Mouse (Mus musculus): Measurements from ENCODE around the gene Slc25a1.
A peak's percentile ranks its signal among the peaks of the same experiment; 100 is the strongest.
"Not testable (repeated sequence)": the region's sequence is repeated elsewhere in the genome, so short reads cannot be mapped to it uniquely, and the experiment has no call there.

The Slc25a1 gene

DNA sequence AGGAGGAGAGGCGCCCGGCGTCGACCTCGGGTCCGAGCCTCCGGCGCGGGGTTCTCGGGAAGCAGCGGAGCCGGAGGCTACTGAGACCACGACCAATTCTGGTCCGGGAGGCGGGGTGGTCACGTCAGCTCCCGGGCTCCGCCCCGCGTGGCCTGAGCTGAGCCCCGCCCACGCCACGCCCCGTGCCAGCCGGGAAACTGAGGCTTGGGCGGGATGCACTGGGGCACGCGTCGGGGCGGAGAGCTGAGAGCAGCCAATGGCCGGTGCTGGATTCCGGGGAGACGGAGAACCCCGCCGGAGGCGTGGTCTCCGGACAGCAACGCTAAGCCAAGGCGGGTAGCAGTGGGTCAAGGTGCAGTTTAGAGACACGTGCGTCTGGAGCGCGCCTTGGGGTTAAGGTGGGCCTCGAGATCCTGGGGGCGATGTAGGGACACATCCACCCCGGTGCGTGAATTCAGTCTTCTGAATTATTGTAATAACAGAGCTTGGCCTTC, at the start of gene Slc25a1:
Gene Slc25a1, minus strand, starts transcription at position 133 of the 494 bp plus-strand sequence.
- DNase-seq: peak; percentile 98

DNA sequence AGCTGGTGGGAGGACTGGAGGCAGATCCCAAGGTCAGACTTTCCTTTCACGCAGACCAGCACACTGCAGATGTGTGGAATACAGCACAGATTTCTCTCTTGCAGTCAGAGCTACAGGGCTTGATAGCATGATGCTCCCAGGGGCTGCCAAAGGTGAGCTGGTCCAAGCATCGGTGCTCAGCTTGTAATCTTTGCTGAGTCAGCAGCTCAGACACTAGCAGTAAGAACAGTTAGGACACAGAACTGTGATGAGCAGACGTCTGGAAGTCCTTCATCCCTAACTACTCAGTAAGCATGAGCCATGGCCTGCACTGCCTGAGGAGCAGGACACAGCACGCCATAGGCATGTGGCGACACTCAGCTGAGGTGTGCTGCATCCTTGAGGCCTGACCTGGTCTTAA, 43.8 kb upstream of the Slc25a1 start:
- peak; percentile 41 for DNase-seq

DNA sequence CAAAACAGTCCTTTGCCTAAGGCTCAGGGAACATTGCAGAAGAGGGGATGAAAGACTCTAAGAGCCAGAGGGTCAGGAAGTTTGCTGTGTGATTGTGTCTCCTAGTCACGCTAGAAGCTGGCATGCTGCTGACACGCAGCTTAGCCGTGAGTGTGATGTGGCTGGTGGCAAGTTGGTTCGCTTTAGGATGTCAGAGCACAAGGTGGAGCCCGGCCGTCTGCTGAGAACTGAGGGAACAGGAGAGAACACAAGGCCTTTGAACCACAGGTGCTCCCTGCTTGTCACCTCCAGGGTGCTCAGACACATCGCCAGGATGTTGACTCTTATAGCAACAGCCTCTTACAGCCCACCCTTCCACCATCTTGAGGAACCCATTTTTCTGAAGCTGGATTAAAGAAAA, 34.1 kb upstream of the Slc25a1 start:
- no peak for DNase-seq

DNA sequence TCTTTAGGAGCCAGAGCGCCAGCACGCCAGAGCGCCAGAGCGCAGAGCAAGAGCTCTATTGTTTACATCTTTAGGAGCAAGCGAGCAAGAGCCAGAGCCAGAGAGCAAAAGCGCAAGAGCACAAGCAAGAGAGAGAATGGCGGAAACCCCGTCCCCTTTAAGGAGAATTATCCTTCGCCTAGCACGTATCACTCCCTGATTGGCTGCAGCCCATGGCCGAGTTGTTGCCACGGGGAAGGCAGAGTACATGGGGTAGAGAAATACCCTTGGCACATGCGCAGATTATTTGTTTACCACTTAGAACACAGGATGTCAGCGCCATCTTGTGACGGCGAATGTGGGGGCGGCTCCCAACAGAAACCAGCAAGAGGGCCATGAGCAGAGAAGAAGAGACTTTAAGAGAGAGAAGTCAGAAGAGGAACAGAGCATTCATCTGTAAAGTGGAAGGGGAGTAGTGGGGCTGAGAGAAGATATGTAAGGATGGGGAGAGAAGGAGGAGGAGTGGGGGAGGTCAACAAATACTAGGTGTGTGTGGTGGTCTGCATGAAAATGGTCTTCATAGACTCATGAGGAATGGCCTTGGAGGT, 28.1 kb upstream of the Slc25a1 start:
- DNase-seq: not testable (repeated sequence)

DNA sequence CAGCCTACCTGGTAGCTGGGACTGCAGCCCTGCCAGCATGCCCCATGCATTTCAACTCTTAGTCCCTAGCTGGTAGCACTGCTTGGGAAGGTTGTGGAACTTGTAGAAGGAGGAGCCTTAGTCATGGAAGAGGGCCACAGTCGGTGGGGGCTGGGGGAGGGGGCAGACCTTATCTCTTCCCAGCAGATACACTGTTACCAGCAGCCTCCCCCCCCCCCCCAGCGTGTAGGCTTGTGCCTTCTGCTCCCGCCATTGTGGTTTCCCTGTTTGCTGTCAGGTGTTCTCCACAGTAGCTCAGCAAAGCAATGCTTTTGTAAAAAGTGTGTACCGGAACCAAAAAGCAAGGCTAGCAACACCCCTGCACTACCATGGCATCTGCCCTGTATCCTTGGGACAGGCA, 23.6 kb upstream of the Slc25a1 start:
- peak; percentile 41 for DNase-seq

DNA sequence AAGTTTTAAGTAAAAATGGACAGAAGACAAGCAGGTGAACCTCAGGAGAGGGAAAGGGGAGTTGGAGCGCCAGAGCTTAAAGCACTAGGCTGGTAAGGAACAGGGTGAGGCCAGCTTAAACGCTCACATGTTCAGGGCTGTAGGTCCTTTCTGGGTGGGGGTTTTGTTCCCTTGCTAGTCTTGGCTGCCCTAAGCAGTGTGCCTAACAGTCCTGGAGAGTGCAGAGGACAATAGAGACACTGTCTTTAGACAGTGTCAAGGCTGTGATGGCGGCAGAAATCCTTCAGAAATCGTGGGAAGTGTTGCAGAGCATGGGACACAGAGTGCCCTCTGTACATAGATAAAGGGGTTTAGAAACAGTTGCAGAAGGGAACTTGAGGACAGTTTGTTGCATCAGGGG, 22.0 kb upstream of the Slc25a1 start:
- DNase-seq: peak; percentile 63

DNA sequence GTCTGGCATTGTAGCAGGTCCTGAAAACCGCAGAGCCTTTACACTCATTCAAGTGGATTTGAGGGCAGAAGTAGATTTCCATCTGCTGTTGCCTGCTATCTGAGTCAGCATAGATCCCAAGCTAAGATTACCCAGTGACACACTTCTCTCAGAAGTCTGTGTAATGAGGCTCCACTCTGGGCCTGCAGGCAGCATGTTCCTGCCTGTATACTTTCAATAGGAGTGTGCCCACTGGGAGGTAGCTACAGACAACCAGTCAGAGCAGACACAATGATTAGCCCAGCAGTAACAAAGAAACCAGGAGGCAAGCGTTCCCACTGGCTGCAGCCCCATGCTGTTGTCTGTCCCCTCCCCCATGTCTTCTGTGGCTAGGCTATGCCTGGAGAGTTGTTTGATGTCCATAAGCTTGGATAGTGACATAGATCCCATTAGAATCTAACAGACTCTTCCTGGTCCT, 21.4 kb upstream of the Slc25a1 start:
- DNase-seq: peak; percentile 73

DNA sequence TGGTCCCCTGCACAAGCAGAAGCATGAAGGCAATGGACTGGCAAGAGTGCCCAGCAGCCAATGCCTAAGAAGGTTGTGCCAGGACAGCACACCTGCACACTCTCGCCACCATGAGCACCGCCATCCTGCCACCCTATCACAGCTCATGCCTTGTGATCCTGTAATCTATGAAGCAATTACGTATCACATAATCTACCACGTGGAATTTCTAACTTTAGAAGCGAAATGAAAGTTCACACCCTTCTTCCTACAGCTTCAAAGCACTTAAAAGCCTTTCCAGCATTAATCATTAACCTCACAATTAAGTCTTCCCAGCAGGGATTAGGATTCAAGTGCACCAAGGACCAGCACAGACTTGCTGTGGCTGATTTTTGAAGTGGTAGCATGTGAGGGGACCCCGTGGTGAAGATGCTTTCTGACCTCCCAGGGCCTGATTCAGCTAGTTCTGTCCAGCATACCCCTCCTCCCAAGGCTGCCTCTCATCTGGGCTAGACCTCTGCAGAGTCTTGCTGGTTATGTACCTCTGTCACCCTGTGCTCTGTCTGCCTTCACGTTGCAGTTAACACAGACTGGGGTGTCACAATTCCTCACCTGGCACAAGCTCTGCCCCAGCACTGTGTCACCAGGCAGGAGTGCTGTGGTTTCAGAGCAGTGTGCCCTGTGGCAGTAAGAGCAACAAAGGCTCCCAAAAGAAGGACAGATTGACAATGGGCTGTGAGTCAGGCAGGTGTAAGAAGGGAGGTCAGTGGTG, 17.2 kb upstream of the Slc25a1 start:
- peak; percentile 85 for DNase-seq

DNA sequence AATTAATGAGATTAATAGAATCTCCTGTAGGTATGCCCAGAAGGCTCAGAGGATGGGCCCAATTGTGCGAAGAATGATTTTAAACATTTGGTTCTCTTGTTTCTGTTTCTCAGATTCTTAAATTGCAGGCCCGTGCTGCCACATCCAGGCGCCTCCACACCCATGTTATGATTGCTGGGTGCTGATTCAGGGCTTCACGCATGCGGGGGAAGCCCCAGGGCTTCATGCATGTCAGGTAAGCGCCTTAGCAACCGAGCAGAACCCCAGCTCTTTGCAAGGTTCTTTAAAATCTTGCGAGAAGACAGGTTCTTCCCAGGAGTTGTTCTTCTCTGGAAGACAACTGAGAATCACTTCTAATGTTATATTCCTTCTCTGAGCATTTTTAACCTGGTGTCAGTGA, 15.4 kb upstream of the Slc25a1 start:
- DNase-seq: peak; percentile 54

DNA sequence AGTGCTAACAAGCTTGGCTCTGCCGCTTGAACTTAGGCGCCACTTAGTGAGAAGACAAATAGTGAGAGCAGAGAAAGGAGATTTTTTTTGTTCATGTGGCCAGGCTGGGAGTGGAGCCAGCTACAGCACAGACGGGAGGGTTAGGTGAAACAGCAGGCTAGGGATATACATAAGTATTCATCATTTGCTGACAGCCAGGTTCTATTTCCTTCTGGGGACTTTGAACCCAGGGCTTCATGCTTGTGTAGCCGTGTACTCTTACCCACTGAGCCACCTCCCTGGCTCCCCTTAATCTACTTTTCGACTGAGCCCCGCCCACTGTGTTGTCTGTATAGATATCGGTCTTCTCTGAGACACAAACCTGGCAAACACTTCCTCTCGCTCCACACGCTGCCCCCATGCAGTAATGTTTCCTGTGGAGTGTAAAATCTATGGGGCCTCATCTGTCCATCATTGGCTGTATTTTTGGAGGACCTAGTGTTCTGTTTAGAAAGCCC, 11.3 kb upstream of the Slc25a1 start:
- peak; percentile 83 for DNase-seq

DNA sequence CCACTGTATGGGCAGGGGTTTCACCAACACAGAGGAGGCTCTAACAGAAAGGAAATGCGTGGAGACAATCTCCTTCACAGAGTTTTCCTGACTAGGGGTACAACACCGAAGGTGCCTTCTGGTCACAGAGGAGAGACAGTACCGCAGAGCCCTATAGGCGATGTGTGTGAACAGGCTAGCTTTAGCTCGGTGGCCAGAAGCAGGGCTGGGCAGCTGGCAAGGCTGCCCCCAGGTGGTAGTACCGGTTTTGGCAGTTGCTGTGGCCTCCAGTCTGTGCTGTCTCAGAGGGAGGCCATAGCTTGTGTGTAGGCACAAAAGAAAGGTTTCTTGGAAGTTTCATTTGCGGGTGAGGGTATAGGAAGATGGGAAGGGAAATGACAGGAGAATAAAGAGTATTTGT, 10.8 kb upstream of the Slc25a1 start:
- peak; percentile 90 for DNase-seq

DNA sequence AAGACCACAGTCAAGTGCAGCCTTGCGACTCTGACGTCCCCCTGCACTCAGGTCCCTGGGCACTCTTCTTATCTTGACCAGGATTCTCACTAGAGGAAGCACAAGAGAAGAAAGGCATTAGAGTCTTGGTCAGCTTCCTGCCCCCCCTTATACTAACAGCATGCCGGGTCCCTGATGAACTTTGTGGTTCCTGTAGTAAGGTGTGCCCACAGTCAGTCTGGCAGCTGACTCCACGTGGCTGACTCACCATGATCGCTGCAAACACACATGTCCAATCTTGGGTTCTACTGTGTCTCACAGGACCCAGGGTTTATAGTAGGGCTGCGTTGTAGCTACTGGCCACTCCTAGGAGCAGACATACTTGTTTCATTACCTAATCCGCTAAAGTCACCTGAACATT, 10.2 kb upstream of the Slc25a1 start:
- DNase-seq: peak; percentile 55

DNA sequence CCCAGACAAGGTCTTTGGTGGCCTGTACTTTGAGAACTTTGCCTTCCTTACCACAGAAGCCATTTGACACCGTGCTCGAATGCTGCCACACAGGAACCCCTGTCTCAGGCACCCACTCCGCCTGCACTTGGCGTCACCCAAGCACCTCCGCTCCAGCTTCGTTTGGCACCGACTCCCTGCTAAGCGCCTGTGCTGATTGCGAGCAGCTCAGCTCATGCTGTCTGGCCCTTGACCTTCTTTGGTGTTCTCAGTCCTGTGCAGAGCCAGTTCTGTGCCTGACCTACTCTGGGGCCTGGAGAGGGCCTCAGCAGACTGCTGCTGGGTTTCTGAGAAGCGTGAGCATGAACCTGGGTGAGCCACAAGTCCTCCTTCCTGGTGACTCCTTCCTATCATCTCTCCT, 8.8 kb upstream of the Slc25a1 start:
- peak; percentile 93 for DNase-seq

DNA sequence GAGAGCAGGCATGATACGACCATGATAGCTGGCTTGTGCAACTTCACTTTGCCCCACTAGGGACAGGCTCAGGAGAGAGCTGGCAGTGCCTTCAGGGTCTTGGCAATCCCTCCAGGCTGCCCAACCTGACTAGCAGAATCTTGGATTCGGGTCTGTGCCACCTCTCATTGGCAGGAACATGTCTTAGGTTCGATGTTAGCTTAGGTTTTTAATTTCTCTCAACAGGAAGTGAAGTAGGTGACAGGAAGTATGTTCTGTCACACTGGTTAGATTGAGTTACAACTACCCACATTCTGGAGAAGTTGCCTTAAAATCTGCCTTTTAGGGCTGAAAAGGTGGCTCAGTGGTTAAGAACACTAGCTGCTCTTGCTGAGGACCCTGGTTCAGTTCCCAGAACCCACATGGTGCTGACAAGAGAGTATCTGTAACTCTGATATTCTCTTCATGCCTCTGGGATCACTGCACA, 6.5 kb upstream of the Slc25a1 start:
- peak; percentile 82 for DNase-seq

DNA sequence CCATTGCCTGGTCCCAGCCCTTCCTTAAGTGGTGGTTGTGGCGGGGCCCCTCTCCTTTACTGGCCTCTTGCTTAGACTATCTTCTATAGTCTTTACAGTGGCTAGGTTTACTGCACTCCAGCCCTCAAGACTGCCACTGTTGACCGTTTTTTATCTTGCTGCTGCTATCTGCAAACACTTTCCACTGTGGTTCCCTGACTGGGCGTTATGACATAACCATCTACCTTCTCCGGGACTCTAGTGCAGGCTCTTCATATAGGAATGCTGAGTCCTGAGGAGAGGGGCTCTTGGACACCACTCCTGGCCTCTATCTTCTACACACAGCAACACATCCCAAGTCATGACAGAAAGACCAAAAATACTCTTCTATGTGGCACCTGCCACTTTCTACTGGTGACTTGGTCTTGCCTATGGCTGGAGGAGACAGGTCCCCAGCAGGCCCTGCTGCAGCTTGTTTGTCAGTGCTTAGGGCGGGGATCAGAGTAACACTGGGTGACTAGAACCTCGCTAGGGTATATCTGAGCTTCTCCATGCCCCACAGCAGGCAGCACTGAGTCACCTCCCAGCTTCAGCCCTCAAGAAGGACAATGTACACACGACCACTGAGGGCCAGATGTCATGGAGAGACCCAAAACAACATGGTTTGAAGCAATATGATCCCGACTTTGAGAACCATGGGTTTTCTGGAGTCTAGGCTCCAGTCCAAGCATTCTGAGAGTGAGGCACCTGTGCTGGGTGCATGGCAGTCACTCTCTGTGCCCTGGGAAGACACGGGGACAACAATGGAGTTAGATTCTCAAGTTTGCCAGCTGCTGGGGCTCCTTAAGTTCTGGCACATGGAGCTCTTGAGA, 5.8 kb upstream of the Slc25a1 start:
- peak; percentile 87 for DNase-seq

DNA sequence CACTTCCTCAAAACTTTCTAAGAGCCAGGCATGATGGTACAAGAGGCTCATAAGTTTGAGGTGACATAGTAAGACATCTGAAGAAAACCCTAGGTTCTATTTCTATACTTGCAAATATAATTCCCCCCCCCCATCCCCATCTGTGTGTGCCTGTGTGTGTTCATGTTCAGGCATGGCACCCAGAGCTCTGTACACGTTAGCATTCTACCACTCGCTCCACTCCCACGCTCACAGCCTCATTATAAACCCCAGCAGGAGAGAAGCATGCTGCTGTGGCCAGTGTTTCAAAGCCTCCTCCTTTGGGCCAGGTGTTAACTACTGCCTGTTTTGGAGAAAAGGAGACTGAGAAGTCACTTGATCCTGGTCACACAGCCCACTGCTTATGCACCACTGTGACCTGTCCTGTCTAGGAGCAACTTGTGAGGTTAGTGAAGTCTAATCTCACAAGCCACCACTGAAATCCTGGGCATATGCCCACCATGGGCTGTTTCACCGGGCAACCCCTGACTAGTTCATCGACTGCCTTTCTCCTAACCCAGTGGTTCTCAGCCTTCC, 4.0 kb upstream of the Slc25a1 start:
- peak; percentile 76 for DNase-seq

DNA sequence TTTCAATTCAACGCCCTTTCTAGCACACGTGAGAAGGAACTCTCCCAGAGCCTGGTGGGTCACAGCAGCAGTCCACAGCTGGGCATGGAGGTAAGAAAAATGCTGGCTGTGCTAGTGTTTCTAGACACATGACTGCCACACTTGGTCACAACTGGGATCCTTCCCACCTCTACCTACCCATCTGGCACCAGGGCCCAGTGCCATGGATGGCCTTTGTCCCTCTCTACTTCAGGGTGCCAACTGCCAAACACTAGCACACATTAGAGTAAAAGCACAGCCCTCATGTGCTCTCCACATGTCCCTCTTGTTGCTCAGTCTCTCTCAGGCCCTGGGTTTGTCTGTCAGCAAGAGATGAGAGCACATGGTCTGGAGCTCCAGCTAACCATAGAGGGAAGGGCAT, 1.6 kb upstream of the Slc25a1 start:
- peak; percentile 81 for DNase-seq

DNA sequence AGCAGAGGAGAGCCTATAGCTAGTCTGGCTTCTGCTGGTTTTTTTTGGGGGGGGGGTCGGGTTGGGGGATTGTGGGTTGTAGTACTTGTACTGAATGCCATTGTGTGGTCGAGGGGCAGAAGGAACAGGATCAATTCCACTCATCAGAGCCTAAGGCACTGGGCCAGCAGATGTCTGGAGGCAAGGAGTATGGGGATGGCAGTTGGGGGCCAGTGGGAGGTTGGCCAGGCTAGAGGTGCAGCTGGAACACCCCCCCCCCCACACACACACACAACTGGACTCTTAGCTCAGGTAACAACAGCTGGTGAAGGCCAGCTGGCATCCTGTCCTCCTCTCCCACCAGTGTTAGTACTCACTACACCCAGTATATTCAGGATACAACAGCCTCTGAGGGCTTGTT, 1.2 kb upstream of the Slc25a1 start:
- DNase-seq: peak; percentile 91

DNA sequence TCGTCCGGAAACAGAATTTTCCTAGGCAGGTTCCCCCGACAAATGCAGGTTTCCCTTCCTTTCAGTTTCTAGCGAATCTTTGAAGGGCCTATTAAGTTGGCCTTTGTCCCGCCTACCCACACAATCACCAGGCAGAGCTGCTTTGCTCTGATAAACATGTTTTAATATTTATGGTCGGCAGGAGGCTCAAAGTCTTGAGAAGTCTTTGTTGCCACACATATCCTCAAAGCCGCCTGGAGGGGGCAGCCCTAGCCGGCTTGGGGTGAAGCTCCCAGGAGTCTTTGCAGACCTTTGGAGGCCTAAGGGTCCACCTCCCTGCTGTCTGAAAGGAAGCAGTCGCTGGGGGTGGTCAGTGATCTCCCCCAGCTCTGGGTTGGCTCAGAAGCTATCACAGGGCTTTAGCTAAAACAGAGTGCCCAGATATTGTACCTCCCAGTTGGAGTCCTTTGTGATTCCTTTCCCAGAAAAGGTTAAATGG, 647 bp upstream of the Slc25a1 start:
- peak; percentile 98 for DNase-seq

DNA sequence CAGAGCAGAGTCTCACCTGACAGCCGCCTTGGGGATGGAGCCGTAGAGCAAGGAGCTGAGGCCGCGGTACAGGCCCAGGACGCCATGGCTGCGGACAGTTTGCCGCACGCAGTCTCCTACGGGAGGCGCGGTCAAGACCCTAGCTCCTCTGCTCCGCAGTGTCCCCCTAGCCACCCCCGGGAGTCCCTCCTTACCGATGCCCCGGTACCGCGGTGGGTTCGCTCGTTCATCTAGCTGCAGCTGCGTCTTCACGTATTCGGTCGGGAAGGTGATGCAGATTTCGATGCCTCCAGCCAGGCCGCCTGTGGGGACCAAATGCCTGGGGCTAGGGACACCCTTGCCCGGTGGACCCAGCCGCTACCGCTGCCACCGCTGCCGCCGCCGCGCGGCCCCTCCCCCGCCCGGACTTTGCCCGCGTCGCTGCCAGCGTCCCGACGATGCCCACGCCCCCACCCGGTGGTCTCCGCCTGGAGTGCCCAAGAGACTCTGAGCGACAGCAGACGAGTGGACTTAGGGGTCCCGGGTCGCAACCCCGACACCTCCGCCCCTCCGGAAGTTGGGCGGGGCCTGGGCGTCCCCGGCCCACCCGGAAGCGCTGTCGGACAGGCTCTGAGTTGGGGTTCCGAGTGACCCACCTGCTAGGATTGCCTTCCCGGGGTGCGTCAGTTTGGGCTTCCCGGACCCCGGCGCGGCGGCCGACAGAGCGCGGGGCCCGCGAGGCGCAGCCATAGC, 502 bp downstream of the Slc25a1 start:
- DNase-seq: no peak

DNA sequence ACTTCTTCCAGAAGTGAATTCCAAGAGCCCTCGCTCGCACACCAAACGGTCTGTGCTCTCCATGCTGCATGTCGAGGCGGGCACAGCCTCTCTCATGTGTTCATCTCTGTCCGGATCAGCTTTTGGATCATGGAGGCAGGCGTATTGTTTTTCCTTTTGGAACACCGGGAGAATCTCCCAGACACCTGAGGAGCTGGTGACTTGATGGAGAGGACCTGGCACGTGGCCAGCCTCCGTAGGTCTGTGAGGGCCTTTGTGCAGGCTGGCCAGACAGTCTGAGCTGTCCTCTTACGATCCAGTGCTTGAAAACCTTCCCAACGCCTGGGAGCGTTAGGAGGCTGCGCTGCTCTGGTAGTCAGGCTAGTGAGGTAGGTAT, 5.9 kb downstream of the Slc25a1 start:
- DNase-seq: no peak

Measured in heart, adult 11 months (tissue).